Mouse (Mus musculus) naive thymus-derived CD4-positive, alpha-beta T cell, adult 2 months (primary cell): ENCODE measurements around the gene Cbarp.

Experiments
- DNase-seq: peaks from one replicate; pipeline ENCODE4 v3.0.0-alpha.2; 2011; ENCODE audit warnings: low read depth

Gene Cbarp

DNA sequence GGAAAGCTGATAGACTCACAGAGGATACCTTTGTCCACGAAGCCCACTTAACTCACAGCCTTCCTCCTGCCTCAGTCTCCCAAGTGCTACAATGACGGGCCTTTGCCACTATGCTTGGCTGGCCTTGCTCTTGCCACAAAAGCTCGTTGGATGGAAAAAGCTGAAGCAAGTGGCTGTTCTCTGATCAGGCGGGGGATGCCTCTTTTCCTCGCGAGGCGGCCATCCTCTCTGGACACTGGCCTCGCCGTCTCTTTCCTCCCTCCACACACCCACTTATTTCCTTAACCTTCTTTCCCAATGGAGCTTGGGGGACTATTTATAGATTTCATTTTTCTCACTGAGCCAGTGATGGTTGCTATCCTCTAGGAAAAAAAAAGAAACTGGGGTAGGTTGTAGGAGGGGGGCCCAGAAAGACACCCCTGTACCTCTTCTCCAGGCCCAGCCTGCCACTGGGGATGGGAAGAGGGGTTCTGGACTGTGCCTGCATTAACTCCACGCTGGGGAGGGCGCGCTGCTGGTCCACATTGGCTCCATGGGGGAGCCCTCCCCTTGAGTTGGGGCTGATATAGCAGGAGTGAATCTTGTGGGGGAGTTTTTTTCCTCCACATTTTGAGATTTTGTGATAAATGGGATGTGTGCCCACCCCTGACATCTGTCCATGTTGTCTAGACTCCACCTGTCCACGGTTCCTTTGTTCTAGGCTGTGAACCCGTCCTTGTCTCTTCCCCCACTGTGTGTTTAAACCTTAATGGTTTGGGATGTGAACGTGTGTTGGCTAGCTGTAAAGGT, 16.7 kb upstream of the Cbarp start:
- no peak for DNase-seq

DNA sequence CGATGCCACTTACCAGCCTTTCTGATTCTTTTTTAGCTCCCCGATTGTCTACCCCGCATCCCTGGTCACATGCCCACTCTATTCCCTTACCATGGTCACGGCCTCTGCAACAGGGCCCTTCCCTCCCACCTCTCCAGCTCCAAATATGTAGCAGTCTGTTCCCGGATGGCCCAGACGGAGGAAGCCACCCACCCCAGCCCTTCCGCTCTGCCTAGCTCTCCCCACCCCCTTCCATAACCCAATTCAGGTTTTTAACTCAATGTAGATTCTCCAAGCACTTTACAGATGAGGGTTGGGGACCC, 16.1 kb upstream of the Cbarp start:
- no peak for DNase-seq

DNA sequence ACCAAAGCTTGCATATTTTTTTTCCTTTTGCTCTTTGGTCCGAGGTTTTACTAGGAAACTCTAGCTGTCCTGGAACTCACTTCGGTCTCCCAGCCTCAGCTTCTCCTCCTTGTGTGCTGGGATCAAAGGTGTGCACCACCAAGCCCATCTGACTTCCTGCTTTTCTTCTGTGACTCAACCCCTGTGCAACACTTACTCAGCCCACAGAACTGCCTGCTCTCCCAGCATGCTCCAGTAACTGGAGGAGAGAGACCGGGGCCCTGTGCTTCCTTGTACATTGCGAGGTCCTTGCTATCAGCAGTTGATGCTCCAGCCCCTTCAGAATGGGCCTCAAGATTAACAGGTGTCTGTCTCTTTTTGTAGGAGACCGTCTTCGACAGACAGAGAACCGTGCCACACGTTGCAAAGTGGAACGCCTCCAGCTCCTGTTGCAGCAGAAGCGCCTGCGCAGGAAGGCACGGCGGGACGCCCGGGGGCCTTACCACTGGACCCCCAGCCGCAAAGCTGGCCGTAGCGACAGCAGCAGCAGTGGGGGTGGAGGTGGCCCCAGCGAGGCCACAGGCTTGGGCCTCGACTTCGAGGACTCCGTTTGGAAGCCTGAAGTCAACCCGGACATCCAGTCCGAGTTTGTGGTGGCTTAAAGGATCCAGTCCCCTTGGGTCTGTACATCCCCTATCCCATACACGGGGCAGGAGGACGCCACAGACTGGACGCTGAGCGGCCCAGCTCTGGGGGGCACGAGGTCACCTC, 15.5 kb upstream of the Cbarp start:
- DNase-seq, result peak; percentile 40

DNA sequence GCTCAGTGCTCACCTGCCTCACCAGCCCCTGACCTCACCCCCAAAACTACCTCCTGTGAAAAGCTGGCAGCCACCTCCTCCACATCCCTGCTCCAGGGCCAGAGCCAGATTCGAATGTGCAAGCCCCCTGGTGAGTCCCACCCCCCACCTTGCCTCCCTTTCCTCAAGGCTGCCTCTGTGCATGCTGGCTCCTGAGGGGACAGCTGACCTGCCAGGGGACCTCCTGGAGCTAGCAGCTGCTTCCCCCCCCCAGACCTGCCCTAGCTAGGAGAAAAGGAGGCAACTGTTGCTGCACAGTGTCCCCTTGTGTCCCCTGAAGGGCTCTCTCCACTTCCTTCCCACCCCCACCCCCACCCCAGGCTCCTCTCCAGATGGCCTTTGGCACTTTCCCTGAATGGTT, 14.6 kb upstream of the Cbarp start:
- DNase-seq, result no peak

DNA sequence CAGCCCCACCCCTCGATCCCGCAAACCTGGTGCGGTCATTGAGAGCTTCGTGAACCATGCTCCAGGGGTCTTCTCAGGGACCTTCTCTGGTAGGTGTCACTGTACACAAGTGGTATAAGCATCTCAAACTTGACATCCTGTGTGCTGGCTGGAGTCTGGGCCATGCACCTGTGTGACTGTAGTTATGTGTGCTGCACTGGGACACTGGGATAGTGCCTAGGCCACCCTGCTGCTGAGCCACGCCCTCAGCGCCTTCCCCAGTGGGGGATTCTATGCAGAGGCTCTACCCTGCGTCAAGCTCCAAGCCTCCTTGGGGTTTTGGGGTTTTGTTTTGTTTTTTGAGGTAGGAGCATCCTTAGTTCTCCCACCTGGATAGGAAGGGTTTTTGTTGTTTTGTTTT, 13.7 kb upstream of the Cbarp start:
- DNase-seq, result no peak

DNA sequence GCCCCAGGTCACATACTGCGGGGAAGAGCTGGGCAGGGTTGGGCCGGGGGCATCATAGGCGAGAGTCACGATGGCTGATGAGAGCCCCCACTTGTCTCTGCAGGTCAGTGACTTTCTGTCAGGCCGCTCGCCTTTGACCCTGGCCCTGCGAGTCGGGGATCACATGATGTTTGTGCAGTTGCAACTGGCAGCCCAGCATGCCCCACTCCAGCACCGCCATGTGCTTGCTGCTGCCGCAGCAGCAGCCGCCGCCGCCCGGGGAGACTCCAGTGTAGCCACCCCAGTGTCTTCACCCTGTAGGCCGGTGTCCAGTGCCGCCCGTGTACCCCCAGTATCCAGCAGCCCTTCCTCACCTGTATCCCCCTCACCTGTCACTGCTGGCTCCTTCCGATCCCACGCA, 13.1 kb upstream of the Cbarp start:
- no peak for DNase-seq

DNA sequence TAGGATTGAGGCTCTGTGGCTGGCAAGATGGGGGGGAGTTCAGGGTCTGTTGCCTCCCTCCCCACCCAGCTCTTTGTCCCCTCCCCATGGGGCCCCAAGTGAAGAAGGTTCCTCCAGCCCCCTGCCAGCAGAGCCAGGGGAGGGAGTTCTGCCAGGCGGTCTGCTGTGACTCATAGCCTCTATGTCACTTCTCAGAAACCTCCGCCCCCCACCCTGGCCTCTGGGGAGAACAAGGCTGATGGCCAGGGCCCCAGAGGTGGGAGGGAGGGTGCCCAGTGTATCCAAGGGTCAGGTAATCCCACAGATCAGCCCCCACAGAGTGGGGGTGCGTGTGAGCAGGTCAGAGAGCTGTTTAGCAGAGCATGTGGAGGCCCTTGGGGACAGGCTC, 12.2 kb upstream of the Cbarp start:
- no peak for DNase-seq

DNA sequence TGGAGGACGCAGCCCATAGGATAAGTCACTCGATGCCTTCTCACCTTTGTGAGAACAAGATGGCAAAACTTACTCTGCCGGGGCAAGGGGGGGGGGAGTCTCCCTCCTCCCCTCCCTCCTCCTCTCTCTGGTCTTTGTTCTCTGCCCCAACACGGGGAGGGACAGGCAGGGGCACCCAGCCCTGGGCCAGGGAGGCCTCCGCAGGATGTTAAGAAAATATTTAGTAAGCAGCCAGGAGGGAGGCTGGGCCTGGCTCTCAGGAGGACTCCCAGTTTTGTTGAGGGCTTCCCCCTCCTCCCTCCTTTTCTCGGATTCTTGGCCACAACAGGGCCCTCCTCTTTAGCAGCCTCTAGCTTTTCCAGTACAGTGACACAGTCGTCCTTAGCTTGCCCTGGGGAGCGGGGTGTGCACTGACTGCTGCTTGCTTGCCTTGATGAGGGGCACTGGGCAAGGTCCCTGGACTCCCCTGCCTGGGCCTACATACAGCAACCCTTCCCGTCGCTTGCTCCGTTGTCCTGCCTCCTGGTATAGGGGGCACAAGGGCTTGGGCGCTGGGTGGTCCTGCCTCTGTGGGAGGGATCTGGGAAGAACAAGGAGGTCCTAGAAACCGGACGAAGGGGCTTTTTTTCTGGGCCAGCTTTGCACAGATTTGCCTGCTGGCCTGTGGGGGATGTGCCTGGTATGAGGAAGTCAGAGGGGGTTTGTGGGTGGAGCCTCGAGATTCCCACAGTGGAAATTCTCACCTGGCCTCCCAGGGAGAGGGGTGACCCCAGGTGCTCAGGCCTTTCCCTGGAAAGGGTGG, 11.6 kb upstream of the Cbarp start:
- peak; percentile 74 for DNase-seq

DNA sequence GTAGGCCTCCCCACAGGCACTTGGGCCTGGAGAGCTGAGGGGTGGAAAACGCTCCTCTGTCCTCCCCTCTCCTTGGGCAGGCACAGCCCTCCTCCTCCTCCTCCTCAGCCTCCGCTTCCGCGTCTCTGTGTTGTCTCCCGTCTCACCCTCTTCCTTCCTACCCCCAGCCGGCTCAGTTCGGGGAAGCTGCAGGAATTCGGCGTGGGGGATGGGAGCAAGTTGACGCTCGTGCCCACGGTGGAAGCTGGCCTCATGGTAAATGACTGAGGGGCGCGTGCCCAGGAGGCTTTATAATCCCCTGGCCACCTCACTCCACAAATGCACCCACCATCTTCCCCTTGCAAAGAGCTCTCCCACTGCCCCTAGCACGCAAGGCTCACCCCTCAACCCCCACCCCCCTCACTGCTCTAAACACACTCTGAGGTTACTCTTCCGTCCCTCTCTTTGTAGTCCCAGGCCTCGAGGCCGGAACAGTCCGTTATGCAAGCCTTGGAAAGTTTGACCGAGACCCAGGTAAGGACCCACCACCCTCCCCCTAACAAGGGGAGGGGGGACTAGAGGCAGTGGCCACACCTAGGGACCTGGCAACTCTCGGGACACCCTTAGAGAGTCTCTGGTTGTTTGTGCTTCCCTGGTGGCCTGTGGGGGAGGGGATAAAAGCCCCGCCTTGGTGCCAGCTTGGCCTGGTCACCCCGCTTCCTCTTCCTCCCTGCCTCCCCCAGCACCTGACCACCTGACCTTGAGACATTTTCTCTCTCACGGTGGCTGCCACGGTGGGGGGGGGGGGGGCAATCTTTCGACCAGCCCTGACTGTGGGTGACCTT, 10.8 kb upstream of the Cbarp start:
- DNase-seq, result peak; percentile 67

DNA sequence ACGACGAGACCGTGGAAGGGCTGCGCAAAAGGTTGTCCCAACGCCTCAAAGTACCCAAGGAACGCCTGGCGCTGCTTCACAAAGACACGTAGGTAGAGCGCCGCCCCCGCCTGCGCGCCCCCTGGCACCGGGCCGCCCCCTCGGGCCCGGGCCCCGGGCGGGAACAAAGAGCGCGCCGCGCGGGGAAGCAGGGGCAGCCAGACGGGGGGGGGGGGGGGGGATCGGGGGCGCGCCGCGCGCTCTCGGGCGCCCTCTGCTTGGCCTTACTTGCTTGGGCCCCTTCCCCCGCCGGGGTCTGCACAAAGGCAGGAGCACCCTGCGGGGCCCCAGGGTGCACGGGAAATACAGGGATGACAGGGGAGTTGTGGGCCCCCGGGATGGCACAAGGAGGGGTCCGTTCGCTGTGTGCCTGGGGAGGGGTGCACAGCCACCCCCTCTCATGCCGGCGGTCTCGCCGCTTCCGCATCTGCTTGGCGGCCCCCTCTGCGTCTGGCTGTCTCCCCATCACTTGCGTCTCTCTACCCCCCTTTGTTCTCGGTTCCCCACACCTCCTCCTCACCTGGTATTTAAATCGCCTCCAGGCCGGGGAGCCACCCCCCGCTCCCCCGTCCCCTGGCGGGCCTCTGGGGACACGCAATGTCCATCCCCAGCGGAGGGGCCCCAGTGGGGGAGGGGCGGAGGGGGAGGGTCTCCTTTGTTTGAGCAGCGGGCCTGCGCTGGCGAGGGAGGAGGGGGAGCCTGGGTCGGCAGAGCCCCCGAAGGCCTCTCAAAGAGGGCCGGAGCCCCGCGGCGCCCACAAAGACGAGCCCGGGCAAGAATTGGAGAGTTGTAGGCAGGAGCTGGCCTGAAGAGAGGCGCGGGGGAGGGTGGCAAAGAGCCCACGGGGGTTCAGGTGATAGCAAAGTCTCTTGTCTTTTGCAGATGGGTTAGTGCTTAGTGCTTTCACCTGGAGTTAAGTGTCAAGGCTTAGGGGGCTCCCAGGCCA, 9.9 kb upstream of the Cbarp start:
- peak; percentile 81 for DNase-seq

DNA sequence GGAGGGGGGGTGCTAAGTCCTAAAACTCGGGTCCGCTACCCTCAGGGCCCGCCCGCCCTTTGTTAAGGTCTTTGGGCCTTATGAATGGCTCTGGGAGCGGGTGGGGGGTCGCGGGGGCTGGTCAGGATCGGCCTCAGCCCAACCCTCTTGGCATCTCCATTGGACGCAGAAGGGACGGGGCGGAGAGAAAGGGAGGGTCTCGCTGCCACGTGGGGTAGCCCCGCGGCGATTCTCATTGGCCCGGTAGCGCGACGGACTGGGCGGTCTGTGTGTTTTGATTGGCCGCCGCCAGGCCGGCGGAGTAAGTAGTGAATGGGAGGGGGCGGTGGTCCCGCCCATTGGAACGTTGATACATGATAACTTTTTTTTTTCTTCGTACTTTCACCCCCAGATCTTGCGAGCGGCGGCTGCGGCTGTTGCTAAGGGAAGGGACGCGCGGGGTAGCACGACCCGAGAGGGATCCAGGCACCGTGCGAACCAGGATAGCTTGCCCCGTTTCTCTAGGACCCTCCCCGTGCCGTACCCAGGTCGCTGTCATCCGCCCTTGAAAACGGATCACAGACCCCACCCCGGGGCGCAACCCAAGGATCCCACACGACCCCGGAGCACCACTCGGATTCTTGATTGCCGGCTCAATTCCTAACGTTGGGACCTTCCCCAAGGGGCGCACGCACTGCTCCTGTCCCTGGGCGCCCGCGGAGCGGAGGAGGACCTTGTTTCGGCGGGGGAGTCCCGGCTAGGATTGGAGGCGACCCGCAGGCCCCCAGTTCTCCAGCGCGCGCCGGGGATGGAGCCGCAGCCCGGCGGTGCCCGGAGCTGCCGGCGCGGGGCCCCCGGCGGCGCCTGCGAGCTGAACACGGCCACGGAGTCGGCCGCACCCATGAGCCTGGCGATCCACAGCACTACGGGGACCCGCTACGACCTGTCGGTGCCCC, 8.9 kb upstream of the Cbarp start:
- peak; percentile 98 for DNase-seq

DNA sequence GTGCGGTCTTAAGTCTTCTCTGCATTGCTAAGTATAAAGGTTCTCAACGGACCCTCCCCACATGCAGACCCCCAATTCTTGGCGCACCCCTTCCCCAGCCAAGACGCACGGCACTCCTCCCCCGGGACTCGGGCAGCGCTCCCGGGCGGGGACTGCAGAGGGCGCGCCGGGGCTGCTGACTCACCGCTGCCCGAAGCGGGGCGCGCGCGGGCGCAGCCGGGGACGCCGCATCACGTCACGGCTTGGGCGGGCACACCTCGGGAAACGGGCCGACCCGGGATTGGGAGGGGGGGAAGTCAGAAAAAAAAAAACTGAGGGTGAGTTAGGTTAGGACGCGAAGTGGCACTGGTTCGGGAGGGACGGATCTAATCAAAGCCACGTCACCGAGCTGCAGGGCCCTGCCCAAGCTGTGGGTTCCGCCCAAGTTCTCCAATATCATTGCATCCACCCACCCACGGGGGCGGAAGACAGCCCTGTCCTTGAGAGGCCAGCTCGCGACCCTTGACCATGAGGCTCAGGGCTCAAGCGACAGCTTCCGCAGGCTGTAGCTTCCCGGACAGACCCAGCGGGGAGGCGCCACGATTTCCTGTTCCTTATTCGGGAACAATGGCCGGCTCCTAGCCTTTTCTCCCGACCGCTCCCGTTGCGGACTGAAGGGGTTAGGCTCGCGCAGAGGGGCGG, 8.1 kb upstream of the Cbarp start:
- peak; percentile 95 for DNase-seq

DNA sequence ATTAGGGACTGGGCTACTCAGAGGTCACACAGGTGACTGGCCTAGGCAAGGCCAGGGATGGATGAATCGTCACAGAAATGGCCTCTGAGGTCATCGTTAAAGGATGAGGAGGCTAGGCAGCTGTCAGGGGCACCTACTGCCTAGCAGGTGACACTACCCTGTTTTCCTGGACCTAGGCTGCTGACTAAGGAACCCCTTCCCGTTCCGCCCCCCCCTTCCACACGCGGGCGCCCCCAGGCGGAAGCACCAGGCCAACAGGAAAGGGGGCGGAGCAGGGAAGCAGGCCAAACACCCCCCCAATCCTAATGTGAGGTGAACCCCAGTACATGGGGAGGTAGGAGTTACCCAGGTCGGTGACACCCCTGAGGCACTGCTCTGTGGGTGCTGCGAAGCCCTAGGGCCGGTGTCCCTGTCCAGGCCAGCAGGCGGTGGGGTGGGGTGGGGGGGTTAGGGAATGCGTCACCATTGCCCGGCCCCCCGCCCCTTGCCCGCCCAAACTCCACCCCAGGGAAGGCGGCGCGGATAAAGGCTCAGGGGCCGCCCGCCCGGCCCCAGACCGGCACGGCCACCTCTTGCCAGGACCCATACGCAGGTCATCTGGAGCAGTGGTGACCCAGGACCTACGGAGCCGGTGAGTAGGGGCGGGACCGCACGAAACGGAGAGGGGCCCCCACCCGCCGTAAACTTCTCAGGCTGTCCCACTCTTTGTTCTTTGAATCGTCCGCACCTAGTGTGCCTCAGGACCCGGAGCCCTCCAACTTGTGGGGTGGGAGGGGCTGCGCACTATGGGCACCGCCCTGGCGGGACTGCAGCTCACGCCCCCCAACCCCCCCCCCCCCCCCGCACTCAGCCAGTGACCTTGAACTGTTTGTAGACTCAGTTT, 7.3 kb upstream of the Cbarp start, which contains the start of gene Midn:
TSS of gene Midn (plus strand) at position 554 of the 883 bp plus-strand sequence.
- DNase-seq, result peak; percentile 78

DNA sequence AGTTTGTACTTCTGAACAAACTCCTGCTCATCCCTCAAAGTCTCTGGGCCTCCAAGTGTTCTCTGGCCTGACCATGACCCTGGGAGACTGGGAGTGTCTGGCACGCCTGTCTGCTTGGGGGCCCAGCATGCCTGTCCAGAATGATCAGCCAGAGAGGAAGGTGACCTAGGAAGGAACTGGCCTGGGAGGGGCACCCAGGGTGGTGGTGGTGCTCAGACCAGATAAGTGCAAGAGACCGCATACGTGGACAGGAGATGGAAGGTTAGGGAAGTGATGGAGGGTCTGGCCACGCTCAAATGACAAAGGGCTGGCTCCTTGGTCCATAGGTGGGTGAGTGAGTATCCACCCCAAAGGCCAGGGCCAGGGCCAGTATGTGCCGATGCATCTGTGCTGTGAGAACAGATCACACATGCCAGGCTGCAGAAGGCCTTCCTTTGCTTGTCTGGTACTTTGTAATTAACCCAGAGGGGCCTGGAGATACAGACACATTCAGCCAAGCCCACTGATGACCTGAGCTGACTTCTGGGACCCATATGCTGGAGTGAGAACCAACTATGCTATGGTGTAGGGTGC, 6.6 kb upstream of the Cbarp start:
- DNase-seq, result peak; percentile 26

DNA sequence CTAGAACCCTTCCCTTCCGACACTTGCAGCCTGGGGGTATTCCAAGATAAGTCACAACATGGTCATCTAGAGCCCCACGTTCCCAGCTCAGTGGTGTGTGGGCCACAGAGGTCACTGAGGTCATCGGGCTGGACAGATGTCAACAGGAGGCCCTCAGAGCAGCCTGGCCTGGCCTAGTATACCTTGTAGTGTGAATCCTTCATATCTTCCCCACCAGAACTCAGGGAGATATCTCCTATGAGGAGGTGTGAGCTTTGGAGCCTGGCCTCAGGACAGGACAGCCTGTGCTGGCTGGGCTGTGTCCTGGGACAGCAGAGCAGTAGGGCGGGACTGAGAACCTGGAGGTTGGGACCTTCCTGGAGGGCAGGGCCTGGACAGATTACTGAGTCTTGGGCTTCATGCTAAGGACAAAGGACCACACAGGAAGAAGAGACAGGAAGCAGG, 6.0 kb upstream of the Cbarp start:
- DNase-seq, result no peak

DNA sequence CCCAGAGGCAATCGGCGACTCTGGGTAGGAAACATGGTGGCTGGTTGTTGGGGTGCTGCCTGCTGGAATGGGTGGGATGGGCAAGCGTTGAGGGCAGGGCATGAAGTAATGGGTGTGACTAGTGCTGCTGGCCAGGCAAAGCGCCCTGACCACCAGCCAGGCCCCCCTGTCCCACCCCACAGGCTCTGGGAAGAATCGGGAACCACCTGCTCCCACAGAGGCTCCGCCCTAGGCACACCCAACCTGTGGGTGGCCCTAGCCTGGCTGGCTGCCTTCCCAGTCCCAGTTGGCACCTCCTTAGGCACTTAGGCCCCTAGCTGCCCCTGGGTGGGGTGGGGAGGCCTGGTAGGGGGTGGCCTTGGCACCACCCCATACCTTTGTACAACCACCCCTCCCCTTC, 5.3 kb upstream of the Cbarp start:
- no peak for DNase-seq
